In genomic region chr4:62696699-62697404, GRCm38 (mm10) we compare ENCODE assay signal across 8 mouse cellular contexts.
DNase-seq lines count a peak whose midpoint lies in the region; ATAC-seq lines count a peak whose summit lies in the region.
"Had no signal": no experiment of that assay in that cellular context is flagged by ENCODE, and none has a peak within 500 bp of the region (broad histone marks: within the 10 kb centered on the region; RNA-seq: fewer than 3 reads in every experiment).

No protein-coding gene starts in this region.

- WGBS in midbrain, embryonic 15.5 days: 56% methylated on average over 7 of the region's 7 CpGs
- 64% methylated on average over 7 of the region's 7 CpGs for WGBS in midbrain, embryonic 10.5 days
- WGBS in heart, embryonic 16.5 days: 50% methylated on average over 7 of the region's 7 CpGs

- no peaks in the 10 kb centered on the region for H3K27me3 ChIP-seq in midbrain, embryonic 15.5 days (replicated peaks)
- no peaks in the 10 kb centered on the region for H3K27me3 ChIP-seq in midbrain, embryonic 10.5 days (ENCODE audit: low read depth, poor library complexity, severe bottlenecking)
- H3K27me3 ChIP-seq in heart, embryonic 16.5 days (ENCODE audit: control insufficient read depth, insufficient read depth, low read length): no peaks in the 10 kb centered on the region
- H3K27me3 ChIP-seq: midbrain, embryonic 12.5 days had no signal

- no peak for ATAC-seq in midbrain, embryonic 15.5 days (replicated peaks)
- ATAC-seq in heart, embryonic 16.5 days (replicated peaks; ENCODE audit: extremely low read depth, insufficient read depth, low FRiP score): no peak

- H3K9me3 ChIP-seq in midbrain, embryonic 15.5 days: no peaks in the 10 kb centered on the region
- no peaks in the 10 kb centered on the region for H3K9me3 ChIP-seq in midbrain, embryonic 10.5 days (replicated peaks)
- H3K9me3 ChIP-seq in heart, embryonic 16.5 days (replicated peaks; ENCODE audit: control insufficient read depth, low read length): no peaks in the 10 kb centered on the region
- H3K9me3 ChIP-seq: midbrain, embryonic 12.5 days had no signal

- no peak for DNase-seq in midbrain, embryonic 10.5 days (ENCODE audit: low spot score)
- DNase-seq in cerebellum, postnatal 10 days: peak; percentile 70 to 80
- DNase-seq in lung, postnatal 10 days: peak; percentile 84
- DNase-seq in spleen, postnatal 36 days (ENCODE audit: low spot score in 2 of 2): no peak
- no peak for DNase-seq in thymus, postnatal 14 days

- no peak overlapping the region for H3K4me3 ChIP-seq in midbrain, embryonic 15.5 days
- no peak overlapping the region for H3K4me3 ChIP-seq in midbrain, embryonic 10.5 days
- H3K4me3 ChIP-seq in heart, embryonic 16.5 days (ENCODE audit: low read length): no peak overlapping the region
- H3K4me3 ChIP-seq: midbrain, embryonic 12.5 days had no signal

- H3K27ac ChIP-seq in midbrain, embryonic 15.5 days: 0 out of 2 replicates have a peak overlapping the region, but pooled peaks have one; percentile 26
- no peak overlapping the region for H3K27ac ChIP-seq in midbrain, embryonic 10.5 days (replicated peaks)
- H3K27ac ChIP-seq in heart, embryonic 16.5 days (ENCODE audit: low read length): peak overlapping the region; percentile 55
- H3K27ac ChIP-seq: midbrain, embryonic 12.5 days had no signal

- peaks cover 49% of the 10 kb centered on the region for H3K4me1 ChIP-seq in midbrain, embryonic 15.5 days
- H3K4me1 ChIP-seq in midbrain, embryonic 10.5 days: peaks cover 58% of the 10 kb centered on the region
- peaks cover 46% of the 10 kb centered on the region for H3K4me1 ChIP-seq in heart, embryonic 16.5 days (ENCODE audit: control insufficient read depth, insufficient read depth, low read length)

- no peak overlapping the region for H3K4me2 ChIP-seq in midbrain, embryonic 15.5 days
- no peak overlapping the region for H3K4me2 ChIP-seq in heart, embryonic 16.5 days (ENCODE audit: low read depth, low read length)
- H3K4me2 ChIP-seq: midbrain, embryonic 12.5 days had no signal

- H3K36me3 ChIP-seq in midbrain, embryonic 15.5 days (replicated peaks): peaks cover 19% of the 10 kb centered on the region
- peaks cover 67% of the 10 kb centered on the region for H3K36me3 ChIP-seq in midbrain, embryonic 10.5 days
- peaks cover 11% of the 10 kb centered on the region for H3K36me3 ChIP-seq in heart, embryonic 16.5 days (ENCODE audit: control insufficient read depth, insufficient read depth)

- no peak overlapping the region for H3K9ac ChIP-seq in midbrain, embryonic 15.5 days
- H3K9ac ChIP-seq in heart, embryonic 16.5 days (ENCODE audit: low read length): 0 out of 2 replicates have a peak overlapping the region, but pooled peaks have one; percentile 5
- H3K9ac ChIP-seq: midbrain, embryonic 12.5 days had no signal

Comparison
In these comparisons a context has a peak if more than half of its experiments do, and no peak if none do; other contexts are left out.
1. DNase-seq: peak in cerebellum, postnatal 10 days (2 of 2) and lung, postnatal 10 days (single experiment); none in midbrain, embryonic 10.5 days (single experiment), spleen, postnatal 36 days (0 of 2) and thymus, postnatal 14 days (single experiment).